Mouse (Mus musculus) R1 (cell line): Measurements from ENCODE around the gene Tas2r110.

Experiments used
- DNase-seq: peaks from one replicate; pipeline ENCODE4 v3.0.0-alpha.2; 2018; ENCODE audit warnings: low read depth, low spot score

The Tas2r110 gene

DNA sequence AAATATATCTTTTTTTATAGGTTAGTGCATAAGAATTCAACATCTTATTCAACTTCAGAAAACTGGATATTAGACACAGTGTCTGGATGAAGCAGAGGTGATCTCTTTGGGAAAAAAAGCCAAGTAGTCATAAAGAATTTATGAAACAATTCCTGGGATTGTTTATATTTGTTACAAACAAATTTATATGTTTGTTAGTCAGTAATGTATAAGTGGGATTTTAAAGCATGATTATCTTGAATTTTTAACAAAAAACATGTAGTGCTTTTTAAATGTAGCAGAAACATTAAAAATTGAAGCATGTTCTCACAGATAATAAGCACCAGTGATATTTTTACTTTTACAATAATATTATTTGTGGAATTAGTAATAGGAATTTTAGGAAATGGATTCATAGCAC is at the start of gene Tas2r110:
Gene Tas2r110, plus strand, starts transcription at position 301 of the 400 bp plus-strand sequence.
- DNase-seq: no peak

- DNase-seq: no peak
Observed at GRCm38 (mm10) chr6:132846842-132847241, 21.0 kb upstream of the Tas2r110 start, which contains the start of gene Tas2r123. Tas2r123 (plus strand) TSS chr6:132847142.

DNA sequence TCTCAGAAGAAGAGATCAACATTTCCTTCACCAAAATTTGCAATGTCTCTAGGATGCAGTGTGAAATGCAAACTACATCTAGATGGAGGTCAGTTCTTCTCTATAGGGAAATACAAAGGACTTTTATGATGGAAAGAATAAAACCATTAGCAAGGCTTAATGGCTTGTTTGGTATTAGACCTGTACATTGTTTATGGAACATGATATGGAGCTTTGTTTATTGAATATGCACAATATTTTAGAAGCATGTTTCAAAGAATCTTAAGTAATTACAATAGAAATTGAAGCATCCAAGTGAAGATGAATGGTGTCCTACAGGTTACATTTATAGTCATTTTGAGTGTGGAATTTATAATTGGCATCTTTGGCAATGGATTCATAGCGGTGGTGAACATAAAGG is 12.7 kb upstream of the Tas2r110 start, which contains the start of gene Tas2r116:
Gene Tas2r116, plus strand, starts transcription at position 301 of the 400 bp plus-strand sequence.
- no peak for DNase-seq

DNA sequence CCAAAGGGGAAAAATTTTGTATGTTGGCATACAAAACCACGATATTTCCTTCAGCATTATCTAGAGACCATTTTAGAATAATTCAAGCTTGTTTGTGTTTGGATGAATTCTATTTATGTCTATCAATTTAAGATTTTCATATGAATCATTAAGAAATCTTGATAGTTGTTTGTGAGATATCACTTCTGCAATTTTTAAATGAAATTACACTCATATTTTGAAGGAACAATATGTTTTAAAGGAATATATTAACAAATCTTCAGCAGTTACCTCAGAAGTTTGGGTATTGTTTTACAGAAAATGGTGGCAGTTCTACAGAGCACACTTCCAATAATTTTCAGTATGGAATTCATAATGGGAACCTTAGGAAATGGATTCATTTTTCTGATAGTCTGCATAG is 24.9 kb downstream of the Tas2r110 start, which contains the start of gene Tas2r113:
Gene Tas2r113, plus strand, starts transcription at position 301 of the 400 bp plus-strand sequence.
- DNase-seq: no peak

- DNase-seq: no peak
Observed at GRCm38 (mm10) chr6:132909351-132909750, 41.5 kb downstream of the Tas2r110 start, which contains the start of gene Tas2r125. Tas2r125 (plus strand) TSS chr6:132909651.
